Mouse (Mus musculus) megakaryocyte progenitor cell, adult 5-6 weeks (primary cell): ENCODE measurements around the gene Hjurp. TPM values are rescaled to one million over a fixed set of nuclear protein-coding genes. Genes with fewer than 3 reads are reported as not detected.

Experiments
- ATAC-seq: replicated peaks from 2 replicates; pipeline ENCODE4 v1.8.0; 2016; ENCODE audit warnings: mild to moderate bottlenecking, moderate TSS enrichment, inconsistent platforms; ENCODE audit not compliant: poor library complexity
- total RNA-seq, 2 experiments: library from RNA; stranded (forward) in 1 of 2; stranded (reverse) in 1 of 2; fragments of 157-497, 149-512 nt in 1 of 2; fragments of 200-1000 nt in 1 of 2; gene quantifications; 2 replicates each; pipeline versions ENCODE4 v1.2.3 to v1.2.4; 2015 to 2017

Hjurp gene
- total RNA-seq, 2 experiments from 2014 or later = 104 to 156 TPM

DNA sequence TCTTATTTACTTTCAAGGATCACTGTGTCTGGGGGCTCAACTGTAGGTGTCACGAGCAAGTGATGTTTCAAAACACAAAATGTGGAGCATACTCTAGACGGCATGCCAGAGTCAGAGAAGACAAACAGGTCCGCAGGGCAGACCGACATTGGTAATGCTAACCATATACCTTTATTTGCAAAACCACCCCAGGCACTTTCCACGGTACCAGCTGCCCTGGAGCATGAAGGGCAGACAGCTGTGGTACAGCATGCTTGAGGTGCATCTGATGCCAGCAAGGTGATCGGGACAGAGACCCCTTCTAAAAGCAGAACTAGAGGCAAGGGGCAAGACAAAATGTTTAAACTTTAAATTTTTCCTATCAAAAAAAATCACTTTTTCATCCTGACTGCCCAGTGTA is 14.5 kb downstream of the Hjurp start:
- ATAC-seq = no peak

DNA sequence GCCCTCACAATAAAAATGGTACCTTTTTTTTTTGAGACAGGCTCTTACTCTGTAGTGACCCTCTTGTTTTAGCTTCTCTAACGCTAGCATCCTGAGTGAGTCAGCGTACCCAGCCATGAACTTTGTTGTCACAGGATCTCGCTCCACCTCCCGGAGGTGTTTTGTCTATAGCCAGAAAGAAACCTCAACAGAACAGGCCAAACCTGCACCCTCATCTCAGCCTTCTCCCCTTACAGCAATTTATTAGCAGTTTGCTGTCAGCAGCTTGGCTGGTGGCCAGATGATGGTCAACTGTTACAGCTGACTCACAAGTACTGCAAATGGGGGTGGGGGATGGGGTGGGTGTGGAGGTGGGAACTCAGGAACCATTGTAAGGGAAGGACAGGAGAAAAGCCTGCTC is 15.2 kb downstream of the Hjurp start:
- peak; percentile 2; the same call in 1 of the 2 replicates for ATAC-seq

DNA sequence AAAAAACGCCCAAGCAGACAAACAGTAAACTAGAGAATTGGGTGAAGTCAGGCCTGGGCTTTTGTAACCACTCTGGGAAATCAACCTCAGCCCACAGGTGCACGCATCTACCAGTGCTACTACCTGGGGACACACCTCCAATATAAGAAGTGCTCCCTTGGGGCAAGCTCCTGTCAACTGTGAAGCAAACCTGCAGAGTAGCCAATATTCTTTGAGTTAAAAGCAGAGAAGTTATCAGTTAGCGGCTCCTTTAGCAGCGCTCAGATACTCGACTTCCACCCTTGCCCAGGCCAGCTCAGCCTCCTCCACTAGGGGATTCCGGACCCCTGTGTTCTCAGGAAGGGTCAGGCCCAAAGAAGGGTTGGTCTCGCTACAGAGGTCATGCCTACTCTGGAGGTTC is 15.7 kb downstream of the Hjurp start:
- peak; percentile 0; the same call in 1 of the 2 replicates for ATAC-seq

DNA sequence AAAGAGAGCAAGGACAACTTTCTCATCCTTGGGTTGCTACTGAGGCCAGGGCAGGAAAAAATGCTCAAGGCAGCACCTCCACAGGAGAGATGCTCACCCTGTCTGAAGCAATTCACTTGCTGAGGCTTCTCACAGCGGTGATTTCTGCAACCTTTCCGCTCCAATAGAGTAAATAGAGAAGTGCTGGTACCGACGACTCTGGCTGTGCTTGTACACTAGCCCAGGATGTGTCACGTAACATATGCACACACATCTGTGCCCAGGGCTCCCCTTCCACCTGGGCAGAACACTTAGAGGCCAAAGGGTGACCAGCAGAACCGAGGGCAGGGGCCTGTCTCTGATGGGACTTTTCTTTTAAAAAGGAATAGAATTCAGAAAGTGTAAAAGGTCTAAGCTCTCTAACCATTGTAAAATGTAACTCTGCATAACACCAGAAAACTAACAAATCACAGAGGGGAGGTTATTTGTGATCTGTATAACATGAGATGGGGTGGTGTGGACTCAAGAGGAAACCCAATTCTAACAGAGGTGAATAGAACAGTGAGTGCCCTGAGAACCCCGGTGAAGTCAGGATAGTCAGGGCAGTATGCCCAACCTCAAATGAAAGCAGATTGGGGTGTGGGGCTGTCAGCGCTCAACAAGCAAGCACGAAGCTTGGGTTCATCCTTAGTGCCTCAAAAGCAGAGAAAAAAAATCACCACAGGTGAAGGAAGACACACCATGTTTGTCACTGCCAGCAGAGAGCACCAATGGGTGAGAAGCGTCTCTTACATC is 16.6 kb downstream of the Hjurp start:
- peak; percentile 14 for ATAC-seq

DNA sequence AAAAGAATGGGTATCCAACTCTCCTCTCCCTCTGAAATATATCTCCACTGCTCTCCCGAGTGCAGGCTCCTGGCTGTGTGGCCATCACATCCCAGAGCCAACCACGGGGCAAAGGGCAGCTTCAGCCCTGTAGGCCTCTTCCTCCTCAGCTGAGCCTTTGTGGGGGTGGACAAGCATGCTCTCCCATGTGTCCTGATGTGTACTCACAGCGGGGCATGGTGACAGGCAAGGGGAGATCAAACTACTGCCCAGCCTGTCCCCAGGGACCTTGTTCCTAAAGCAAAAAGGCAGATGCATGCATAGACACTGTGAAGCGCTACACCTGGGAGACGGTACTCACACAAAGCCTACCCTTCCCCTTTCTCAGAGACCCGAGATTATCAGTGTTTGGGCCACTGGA is 17.3 kb downstream of the Hjurp start:
- 0 out of 2 replicates have a peak, but pooled peaks have one; percentile 0 for ATAC-seq

DNA sequence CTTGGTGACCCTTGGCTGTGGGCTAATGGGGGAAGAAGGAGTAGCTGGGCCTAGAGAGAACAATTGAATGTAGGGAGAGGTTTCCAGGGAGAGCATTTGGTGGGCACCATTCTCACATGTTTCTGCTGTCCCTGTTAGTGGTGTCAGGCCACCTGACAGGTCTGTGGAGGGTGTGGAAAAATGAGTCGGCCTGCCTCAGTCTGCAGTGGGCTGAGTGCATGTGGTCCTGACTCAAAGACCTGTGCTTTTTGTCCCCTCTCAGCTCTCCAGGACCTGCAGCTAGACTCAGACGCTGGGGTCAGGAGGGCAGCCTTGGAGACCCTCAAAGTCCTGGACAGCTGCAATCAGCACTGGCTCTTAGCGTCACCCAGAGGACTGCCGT is 17.8 kb downstream of the Hjurp start:
- peak; percentile 0 for ATAC-seq

DNA sequence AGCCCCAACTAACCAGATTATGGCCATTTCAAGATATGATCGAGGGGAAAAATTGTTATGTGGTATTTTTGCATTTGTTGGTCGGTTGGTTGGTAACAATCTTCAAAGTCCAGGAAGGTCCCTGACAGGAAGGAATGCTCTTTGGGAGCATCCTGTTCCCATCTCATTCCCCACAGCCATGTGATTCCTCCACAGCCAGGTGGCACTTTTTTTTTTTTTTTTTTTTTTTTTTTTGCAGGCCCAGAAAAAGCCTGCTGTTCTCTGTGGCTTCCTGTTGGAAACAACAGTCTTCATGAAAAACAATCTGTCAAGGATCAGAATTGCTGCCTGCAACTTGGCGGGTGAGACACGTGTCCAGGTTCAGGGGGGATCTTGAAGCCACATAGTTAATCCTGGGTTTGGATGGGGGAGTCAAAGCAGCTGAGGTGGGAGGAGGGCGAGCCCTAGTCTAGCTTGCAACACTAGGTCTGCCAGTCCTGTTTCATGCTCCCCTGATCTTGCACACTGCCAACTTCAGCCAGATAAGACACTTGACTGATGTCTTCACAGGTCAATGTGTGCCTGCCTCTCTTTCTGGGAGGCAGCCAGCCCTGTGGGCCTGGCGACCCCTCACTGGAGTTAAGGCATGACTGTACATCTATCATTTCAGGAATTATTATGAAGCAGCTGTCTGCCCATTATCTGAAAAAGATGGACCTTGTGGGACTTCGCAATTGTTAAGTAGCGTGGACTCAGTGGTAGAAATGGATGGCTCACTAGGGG is 18.4 kb downstream of the Hjurp start:
- ATAC-seq = peak; percentile 12

DNA sequence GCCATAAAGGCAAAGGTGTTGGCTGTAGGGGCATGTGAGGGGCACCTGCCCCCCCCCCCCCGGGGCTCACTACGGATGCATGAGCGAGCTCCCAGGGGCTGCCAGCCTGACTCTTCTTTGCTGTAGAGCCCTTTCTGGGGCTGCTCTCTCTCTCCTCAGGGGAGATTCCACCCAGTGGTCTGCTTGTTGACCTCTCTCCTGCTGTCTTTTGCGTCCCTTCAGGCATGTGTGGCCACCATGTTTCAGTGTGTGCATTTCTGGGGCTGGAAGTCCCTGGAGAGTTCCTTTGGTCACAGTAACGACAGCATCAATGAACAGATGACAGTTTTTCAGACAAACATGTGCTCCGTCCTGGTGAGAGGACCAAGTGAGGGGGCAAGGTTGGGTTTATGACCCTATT is 19.1 kb downstream of the Hjurp start:
- no peak for ATAC-seq

DNA sequence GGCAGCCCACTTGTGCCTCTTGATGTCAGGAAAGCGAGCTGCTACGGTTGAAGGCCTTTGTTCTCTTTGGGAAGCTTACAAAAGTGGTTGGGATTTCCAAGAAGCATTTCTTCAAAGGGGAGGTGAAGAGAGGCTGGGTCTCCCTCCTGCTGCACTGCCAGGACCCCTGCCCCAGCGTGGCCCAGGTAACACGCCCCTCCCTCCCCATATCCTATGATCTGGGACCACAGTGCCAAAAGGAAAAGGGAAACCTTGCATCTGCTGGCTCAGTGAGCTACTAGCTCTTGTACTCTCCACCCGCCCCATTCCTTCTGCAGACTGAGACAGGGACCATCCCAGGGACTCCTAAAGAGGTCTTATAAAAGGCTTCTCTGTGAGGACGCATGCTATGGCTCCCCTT is 19.8 kb downstream of the Hjurp start:
- ATAC-seq = no peak

DNA sequence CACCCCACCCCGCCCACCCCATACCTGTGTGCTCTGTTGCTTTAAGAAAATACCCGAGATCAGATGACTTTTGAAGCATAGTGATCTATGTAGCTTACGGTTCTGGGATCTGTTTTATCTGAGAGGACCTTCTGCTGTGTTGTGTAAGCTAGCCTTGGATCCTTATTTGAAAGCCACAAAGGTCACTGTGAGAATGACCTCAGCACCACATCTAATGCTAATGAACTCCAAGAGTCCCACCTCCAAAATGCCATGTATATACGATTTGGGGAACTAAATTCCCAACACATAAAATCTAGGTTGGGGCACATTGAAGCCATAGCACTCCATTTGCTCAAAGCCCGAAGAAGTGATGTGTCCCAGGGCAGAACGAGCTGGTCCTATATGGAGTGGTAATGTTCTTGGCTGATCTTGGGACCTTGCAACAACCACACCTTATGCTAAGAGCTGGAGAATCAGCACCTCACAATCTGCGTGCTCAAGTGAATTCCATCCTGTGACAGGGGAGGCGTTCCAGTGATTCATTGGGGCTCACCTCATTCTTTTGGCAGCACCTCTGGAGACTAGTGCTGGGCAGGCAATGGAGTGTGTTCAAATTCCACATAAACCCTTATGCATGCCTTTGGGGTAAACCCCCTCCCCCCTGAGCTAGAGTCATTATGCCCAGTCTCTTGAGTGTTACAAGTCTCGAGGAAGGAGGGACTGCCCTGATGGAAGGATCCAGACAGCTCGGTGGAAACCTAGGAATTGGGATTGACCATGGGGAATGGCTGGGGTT is 20.4 kb downstream of the Hjurp start:
- ATAC-seq = no peak

DNA sequence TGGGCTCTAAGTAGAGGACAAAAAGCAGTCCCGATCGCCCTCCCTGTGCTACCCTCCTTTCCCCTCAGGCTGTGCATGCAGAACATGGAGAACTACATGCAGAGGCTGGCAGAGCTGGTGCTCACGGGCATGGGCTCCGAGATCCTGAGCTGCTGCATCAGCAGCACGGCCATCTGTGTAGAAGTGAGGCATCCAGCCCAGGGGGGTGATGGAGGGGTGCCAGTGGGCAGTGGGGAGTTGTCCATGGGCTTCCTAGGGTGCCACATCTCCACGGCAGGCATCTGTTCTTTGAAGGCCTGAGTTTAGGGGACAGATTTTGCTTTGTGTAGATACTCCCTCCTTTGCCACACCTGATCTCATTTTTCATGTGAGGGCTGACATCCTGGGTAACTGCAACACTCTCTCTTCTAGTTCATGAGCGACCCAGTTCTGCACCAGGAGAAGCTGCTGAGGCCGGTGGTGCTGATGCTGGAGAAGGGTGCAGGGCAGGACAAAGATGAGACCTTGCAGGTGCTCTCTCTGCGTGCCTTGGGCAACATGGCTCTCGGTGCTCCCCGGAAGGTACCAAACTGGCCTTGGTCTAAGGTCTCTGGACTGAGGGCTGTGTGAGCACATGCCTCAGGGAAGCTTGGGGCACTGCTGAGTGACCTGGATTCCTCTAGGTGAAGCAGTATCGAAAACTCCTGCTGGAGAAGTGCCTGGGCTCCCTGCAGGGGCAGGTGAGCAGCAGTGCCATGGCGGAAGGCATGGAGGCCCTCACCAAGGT is 21.3 kb downstream of the Hjurp start:
- no peak for ATAC-seq

DNA sequence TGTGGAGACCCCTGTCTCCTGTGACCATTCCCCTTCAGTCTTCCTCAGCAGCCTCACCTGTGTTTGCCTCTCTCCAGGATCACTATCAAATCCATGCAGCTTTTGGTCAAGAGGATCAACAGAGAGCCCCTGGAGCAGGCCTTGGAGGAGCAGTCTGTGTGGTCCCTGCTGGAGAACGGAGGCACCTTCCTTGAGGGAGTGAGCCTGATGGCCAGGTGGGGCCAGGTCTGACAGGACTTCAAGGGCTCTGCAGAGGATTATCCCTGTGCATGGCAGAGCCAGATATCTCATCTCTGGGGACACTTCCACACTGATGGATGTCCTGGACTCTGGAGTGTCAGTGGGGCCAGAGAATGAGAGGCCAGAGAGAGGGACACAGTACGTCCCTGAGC is 22.0 kb downstream of the Hjurp start:
- no peak for ATAC-seq

DNA sequence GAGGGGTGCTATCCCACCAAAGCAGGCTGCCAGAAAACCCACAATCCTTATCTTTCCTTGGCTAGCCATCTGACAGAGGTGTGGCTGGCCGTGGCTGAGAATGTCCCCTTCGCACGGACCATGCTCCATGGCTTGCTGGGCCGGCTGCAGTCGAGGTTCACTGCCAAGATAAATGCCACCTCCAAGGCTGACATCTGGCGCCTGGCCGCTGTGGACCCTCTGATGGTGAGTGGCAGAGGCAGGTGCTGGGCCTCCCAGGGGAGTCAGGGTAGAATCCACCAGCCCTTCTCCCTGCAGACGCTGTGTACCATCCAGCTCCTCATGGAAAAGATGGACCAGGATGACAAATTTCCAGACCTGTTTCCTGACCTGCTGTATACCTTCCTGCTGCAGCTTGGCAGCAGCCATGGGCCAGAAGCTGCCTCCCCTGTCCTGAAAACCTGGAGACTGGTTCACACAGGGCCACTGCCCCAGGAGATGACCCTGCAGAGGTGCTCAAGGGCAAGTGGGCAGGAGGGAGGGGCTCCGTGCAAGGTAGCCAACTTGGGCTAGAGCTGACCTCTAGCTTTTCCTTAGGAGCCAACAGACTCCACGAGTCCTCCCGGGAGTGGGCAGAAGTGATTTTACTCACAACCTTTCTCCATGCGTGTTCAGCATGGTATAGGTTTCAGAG is 22.5 kb downstream of the Hjurp start:
- ATAC-seq = no peak

DNA sequence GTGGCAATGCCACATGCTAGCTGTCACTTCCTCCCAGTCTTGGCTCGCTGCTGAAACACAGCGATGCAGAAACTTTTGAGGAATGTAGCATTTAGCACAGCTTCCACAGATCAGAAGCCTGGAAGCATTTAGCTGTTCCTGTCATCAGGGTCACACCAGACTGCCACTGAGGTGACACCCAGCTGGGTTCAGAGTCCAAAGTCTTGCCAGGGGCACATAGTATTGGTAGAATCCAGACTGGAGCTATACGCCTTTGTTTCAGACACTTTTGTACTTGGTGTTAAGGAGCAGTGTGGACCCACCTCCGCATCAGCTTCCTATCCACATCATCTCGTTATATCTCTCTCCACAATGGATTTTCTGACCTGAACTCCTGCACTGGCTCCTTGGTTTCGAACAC is 23.9 kb downstream of the Hjurp start:
- ATAC-seq = peak; percentile 3; the same call in 1 of the 2 replicates

DNA sequence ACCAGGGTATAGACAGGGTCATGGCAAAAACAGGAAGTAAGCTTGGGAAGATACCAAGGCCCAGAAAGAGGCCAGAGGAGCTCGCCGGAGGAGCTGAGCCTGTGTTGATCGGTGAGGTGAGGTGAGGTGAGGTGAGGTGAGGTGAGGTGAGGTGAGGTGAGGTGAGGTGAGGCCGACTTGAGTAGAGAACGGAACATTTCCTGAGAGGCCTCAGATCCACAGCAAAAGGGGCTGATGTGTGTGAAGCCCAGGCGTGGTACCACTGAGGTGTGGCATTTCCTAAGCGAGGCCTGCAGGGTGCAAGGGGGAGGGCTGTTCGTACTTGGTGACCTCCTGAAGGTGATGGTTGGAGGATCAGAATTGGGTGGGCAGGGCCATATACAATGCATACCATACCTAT is 24.3 kb downstream of the Hjurp start:
- ATAC-seq = peak; percentile 4; the same call in 1 of the 2 replicates

DNA sequence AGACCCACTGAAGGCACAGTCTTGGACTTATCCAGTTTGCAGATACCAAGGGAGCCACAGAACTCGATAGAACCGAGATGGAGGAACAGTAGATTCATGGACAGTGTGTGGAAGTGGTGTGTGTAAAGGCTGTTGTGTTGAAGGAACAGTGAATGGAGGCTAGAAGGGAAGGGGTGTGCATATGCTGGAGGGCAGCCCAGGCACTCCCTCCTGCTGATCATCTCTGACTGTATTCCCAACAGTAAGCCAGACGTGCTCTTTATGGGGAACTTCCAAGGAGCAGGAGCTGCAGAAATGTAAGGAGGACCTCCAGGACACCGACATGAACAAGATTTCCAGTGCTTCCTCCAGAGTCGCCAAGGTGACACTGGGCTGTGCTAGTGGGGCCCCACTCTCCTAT is 27.4 kb downstream of the Hjurp start:
- no peak for ATAC-seq

DNA sequence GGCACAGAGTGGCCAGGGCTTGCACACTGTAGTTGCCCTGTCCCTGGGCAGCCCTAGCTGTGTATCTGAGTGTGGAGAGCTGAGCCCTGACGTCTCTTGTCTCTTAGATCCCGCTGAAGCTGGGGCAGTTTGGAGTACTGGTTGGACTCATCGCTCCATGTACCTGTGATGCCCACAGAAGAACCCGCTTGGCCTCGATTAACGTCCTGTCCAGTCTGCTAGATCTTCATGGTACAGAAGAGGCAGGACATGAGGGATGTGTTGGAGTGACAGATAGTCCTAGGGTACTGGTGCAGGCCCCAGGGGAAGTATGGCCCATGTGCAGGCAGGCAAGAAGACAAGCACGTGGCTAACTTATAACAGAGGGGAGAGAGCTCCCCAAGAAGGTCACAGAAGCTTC is 27.8 kb downstream of the Hjurp start:
- ATAC-seq = no peak

DNA sequence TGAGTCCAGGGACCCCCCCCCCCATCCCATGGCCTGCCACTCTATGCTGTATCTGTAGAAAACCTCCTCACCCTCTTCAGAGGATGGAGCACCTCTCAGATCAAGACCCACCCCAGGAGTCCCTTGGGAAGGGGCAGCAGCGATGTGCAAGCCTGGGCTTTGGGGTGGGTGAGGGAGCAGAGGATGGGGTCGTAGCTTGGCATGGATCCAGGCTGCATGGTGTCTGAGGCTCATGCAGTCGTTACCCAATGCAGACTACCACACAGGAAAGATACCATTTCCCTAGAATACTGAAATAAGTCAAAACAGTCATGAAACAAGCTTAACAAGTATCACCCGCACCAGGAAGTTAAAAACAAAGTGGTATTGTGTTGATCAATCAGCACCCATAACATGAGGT is 28.8 kb downstream of the Hjurp start:
- ATAC-seq = peak; percentile 26

DNA sequence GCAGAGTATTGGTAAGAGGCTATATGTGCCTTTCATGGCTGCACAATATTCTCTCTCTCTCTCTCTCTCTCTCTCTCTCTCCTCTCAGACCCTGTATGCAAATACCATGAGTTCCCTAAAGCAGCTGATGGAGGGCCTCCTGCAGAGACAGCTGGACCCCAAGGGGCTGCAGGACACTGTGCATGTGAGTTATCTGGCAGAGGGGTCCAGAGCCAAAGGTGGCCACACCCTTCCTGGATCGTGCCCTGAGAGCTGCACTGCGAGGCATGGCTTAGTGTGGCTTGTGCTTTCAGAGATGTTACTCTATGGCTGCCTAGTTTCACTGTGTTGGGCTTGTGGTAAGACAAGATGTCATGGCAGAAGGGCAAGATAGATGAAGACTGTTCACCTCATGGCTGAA is 29.8 kb downstream of the Hjurp start:
- ATAC-seq = no peak

DNA sequence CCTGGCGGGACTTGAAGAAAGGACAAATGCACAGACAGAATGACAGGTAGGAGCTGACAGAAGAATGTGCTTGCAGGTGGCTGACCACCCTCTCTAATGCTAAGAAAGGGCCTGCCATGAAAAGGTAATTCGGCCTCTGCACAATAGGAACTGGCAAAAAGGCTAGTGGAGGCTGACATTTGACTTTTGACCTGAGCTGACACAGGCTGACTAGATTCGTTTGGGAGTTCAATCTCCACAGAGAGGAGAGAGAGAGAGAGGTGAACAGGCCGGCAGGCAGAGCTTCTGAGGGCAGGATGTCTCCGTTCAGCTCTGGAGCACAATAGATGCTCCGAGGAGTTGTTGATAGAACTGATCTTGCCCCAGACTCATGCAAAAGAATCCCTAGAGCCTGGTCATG is 31.0 kb downstream of the Hjurp start:
- ATAC-seq = no peak
